Mouse (Mus musculus) spleen, adult 12 weeks (tissue): ENCODE data around the gene Tdo2.

Experiments used
- DNase-seq: peaks from one replicate; pipeline ENCODE4 v3.0.0; 2022; ENCODE audit warnings: low spot score

Tdo2 gene

GRCm38 (mm10) chr3:81976102-81976501 lies at the start of gene Tdo2:
Gene Tdo2, minus strand, starts transcription at chr3:81976202.
- no peak for DNase-seq

GRCm38 (mm10) chr3:82023065-82023464 lies 47.1 kb upstream of the Tdo2 start:
- DNase-seq = no peak

GRCm38 (mm10) chr3:82022421-82022920 lies 46.5 kb upstream of the Tdo2 start:
- no peak for DNase-seq

- DNase-seq = no peak
These were observed 38.2 kb upstream of the Tdo2 start for GRCm38 (mm10) chr3:82014148-82014703.

GRCm38 (mm10) chr3:82007002-82007401 lies 31.0 kb upstream of the Tdo2 start:
- DNase-seq = no peak

- DNase-seq = no peak
These were observed 20.0 kb upstream of the Tdo2 start for GRCm38 (mm10) chr3:81995988-81996387.

GRCm38 (mm10) chr3:81995371-81995770 lies 19.4 kb upstream of the Tdo2 start:
- no peak for DNase-seq

GRCm38 (mm10) chr3:81990531-81990930 lies 14.5 kb upstream of the Tdo2 start:
- DNase-seq = no peak

- no peak for DNase-seq
These were observed 13.7 kb upstream of the Tdo2 start for GRCm38 (mm10) chr3:81989692-81990141.

GRCm38 (mm10) chr3:81987628-81988027 lies 11.6 kb upstream of the Tdo2 start:
- DNase-seq = no peak

- DNase-seq = no peak
These were observed 10.1 kb upstream of the Tdo2 start for GRCm38 (mm10) chr3:81986103-81986502.

- DNase-seq = no peak
These were observed 9.1 kb upstream of the Tdo2 start for GRCm38 (mm10) chr3:81985100-81985499.

GRCm38 (mm10) chr3:81983120-81983895 lies 7.3 kb upstream of the Tdo2 start:
- DNase-seq = no peak

- no peak for DNase-seq
These were observed 6.0 kb upstream of the Tdo2 start, which contains the start of gene Asic5 for GRCm38 (mm10) chr3:81981990-81982389. Gene Asic5, plus strand, starts transcription at chr3:81982290.

- no peak for DNase-seq
These were observed 5.6 kb upstream of the Tdo2 start for GRCm38 (mm10) chr3:81981576-81981975.

GRCm38 (mm10) chr3:81975607-81976006 lies 395 bp downstream of the Tdo2 start:
- DNase-seq = no peak

GRCm38 (mm10) chr3:81964596-81964995 lies 11.4 kb downstream of the Tdo2 start:
- DNase-seq = no peak

GRCm38 (mm10) chr3:81963768-81964167 lies 12.2 kb downstream of the Tdo2 start:
- DNase-seq = no peak

- no peak for DNase-seq
These were observed 14.7 kb downstream of the Tdo2 start for GRCm38 (mm10) chr3:81961336-81961735.

- no peak for DNase-seq
These were observed 18.5 kb downstream of the Tdo2 start for GRCm38 (mm10) chr3:81957484-81957883.

GRCm38 (mm10) chr3:81951785-81952184 lies 24.2 kb downstream of the Tdo2 start:
- DNase-seq = no peak

- no peak for DNase-seq
These were observed 27.0 kb downstream of the Tdo2 start for GRCm38 (mm10) chr3:81949048-81949447.

- DNase-seq = no peak
These were observed 31.1 kb downstream of the Tdo2 start for GRCm38 (mm10) chr3:81944851-81945393.
